Mouse (Mus musculus): ENCODE data around the gene Clps. TPM values are rescaled to one million over a fixed set of nuclear protein-coding genes. Genes with fewer than 3 reads are reported as not detected.

Clps gene
- not detected in 2 replicates for polyA plus RNA-seq (2015; fragmentation: Nextera tagmentation; extraction: Ambion mirVana)

- Histone ChIP-seq H3K27me3 (replicated peaks; ENCODE audit: control insufficient read depth, insufficient read depth, low read length) (no peaks in the 10 kb centered on the region), H3K4me1 (ENCODE audit: control insufficient read depth, insufficient read depth, low read depth, low read length) (no peaks in the 10 kb centered on the region; the same call in 1 of the 2 replicates), H3K4me2 (ENCODE audit: low read length) (no peak within 1 kb of the TSS), H3K36me3 (ENCODE audit: control insufficient read depth, insufficient read depth, low read length) (no peaks in the 10 kb centered on the region), H3K4me3 (ENCODE audit: low read length) (no peak within 1 kb of the TSS), H3K9ac (ENCODE audit: low read depth, low read length) (no peak within 1 kb of the TSS), H3K27ac (ENCODE audit: low read depth, low read length) (no peak within 1 kb of the TSS), H3K9me3 (ENCODE audit: control insufficient read depth, low read length) (no peaks in the 10 kb centered on the region)
- ATAC-seq, result no peak
- 94% methylated on average over 4 of the region's 4 CpGs for WGBS
Measured at GRCm38 (mm10) chr17:28560598-28560997, at the start of gene Clps. Clps (minus strand) TSS chr17:28560766.

- no peak for ATAC-seq
- Histone ChIP-seq H3K36me3 (ENCODE audit: control insufficient read depth, insufficient read depth, low read length) (peaks cover 10% of the 10 kb centered on the region), H3K9ac (ENCODE audit: low read depth, low read length) (no peak overlapping the region), H3K4me1 (ENCODE audit: control insufficient read depth, insufficient read depth, low read depth, low read length) (no peaks in the 10 kb centered on the region), H3K27me3 (replicated peaks; ENCODE audit: control insufficient read depth, insufficient read depth, low read length) (no peaks in the 10 kb centered on the region), H3K9me3 (ENCODE audit: control insufficient read depth, low read length) (no peaks in the 10 kb centered on the region), H3K4me3 (ENCODE audit: low read length) (no peak overlapping the region), H3K4me2 (ENCODE audit: low read length) (no peak overlapping the region), H3K27ac (ENCODE audit: low read depth, low read length) (no peak overlapping the region)
- WGBS, result 87% methylated on average over 3 of the region's 3 CpGs
Measured at GRCm38 (mm10) chr17:28609543-28609942, 49.0 kb upstream of the Clps start.

GRCm38 (mm10) chr17:28601557-28602250, 41.1 kb upstream of the Clps start:
- 83% methylated on average over 9 of the region's 9 CpGs for WGBS
- no peak overlapping the region for H3K27ac ChIP-seq (ENCODE audit: low read depth, low read length)
- H3K9ac ChIP-seq (ENCODE audit: low read depth, low read length), result no peak overlapping the region
- H3K27me3 ChIP-seq (replicated peaks; ENCODE audit: control insufficient read depth, insufficient read depth, low read length), result no peaks in the 10 kb centered on the region
- ATAC-seq, result no peak
- H3K4me3 ChIP-seq (ENCODE audit: low read length), result no peak overlapping the region
- no peaks in the 10 kb centered on the region for H3K4me1 ChIP-seq (ENCODE audit: control insufficient read depth, insufficient read depth, low read depth, low read length)
- no peaks in the 10 kb centered on the region for H3K9me3 ChIP-seq (ENCODE audit: control insufficient read depth, low read length)
- H3K36me3 ChIP-seq (ENCODE audit: control insufficient read depth, insufficient read depth, low read length), result peaks cover 51% of the 10 kb centered on the region
- no peak overlapping the region for H3K4me2 ChIP-seq (ENCODE audit: low read length)

- H3K36me3 ChIP-seq (ENCODE audit: control insufficient read depth, insufficient read depth, low read length), result peaks cover 57% of the 10 kb centered on the region
- H3K27ac ChIP-seq (ENCODE audit: low read depth, low read length), result no peak overlapping the region
- ATAC-seq, result no peak
- WGBS, result 94% methylated on average over 5 of the region's 5 CpGs
- H3K9ac ChIP-seq (ENCODE audit: low read depth, low read length), result no peak overlapping the region
- H3K4me1 ChIP-seq (ENCODE audit: control insufficient read depth, insufficient read depth, low read depth, low read length), result no peaks in the 10 kb centered on the region
- no peak overlapping the region for H3K4me2 ChIP-seq (ENCODE audit: low read length)
- H3K9me3 ChIP-seq (ENCODE audit: control insufficient read depth, low read length), result no peaks in the 10 kb centered on the region
- H3K4me3 ChIP-seq (ENCODE audit: low read length), result no peak overlapping the region
- no peaks in the 10 kb centered on the region for H3K27me3 ChIP-seq (replicated peaks; ENCODE audit: control insufficient read depth, insufficient read depth, low read length)
Measured at GRCm38 (mm10) chr17:28600780-28601179, 40.2 kb upstream of the Clps start.

GRCm38 (mm10) chr17:28593965-28594364, 33.4 kb upstream of the Clps start:
- Histone ChIP-seq H3K27ac (ENCODE audit: low read depth, low read length) (no peak overlapping the region), H3K27me3 (replicated peaks; ENCODE audit: control insufficient read depth, insufficient read depth, low read length) (no peaks in the 10 kb centered on the region), H3K4me2 (ENCODE audit: low read length) (no peak overlapping the region), H3K4me3 (ENCODE audit: low read length) (no peak overlapping the region), H3K36me3 (ENCODE audit: control insufficient read depth, insufficient read depth, low read length) (peaks cover 43% of the 10 kb centered on the region), H3K4me1 (ENCODE audit: control insufficient read depth, insufficient read depth, low read depth, low read length) (no peaks in the 10 kb centered on the region), H3K9me3 (ENCODE audit: control insufficient read depth, low read length) (no peaks in the 10 kb centered on the region), H3K9ac (ENCODE audit: low read depth, low read length) (no peak overlapping the region)
- no peak for ATAC-seq
- 70% methylated on average over 4 of the region's 4 CpGs for WGBS

GRCm38 (mm10) chr17:28592998-28593397, 32.4 kb upstream of the Clps start:
- no peak overlapping the region for H3K4me2 ChIP-seq (ENCODE audit: low read length)
- no peak overlapping the region for H3K27ac ChIP-seq (ENCODE audit: low read depth, low read length)
- peaks cover 42% of the 10 kb centered on the region for H3K36me3 ChIP-seq (ENCODE audit: control insufficient read depth, insufficient read depth, low read length)
- H3K27me3 ChIP-seq (replicated peaks; ENCODE audit: control insufficient read depth, insufficient read depth, low read length), result no peaks in the 10 kb centered on the region
- H3K9ac ChIP-seq (ENCODE audit: low read depth, low read length), result no peak overlapping the region
- no peak; the same call in 1 of the 2 replicates for ATAC-seq
- no peak overlapping the region for H3K4me3 ChIP-seq (ENCODE audit: low read length)
- 20% methylated on average over 4 of the region's 4 CpGs for WGBS
- H3K9me3 ChIP-seq (ENCODE audit: control insufficient read depth, low read length), result no peaks in the 10 kb centered on the region
- H3K4me1 ChIP-seq (ENCODE audit: control insufficient read depth, insufficient read depth, low read depth, low read length), result no peaks in the 10 kb centered on the region

- Histone ChIP-seq H3K27ac (ENCODE audit: low read depth, low read length) (no peak overlapping the region), H3K4me2 (ENCODE audit: low read length) (no peak overlapping the region), H3K9ac (ENCODE audit: low read depth, low read length) (no peak overlapping the region), H3K9me3 (ENCODE audit: control insufficient read depth, low read length) (no peaks in the 10 kb centered on the region), H3K27me3 (replicated peaks; ENCODE audit: control insufficient read depth, insufficient read depth, low read length) (no peaks in the 10 kb centered on the region), H3K36me3 (ENCODE audit: control insufficient read depth, insufficient read depth, low read length) (peaks cover 32% of the 10 kb centered on the region), H3K4me1 (ENCODE audit: control insufficient read depth, insufficient read depth, low read depth, low read length) (no peaks in the 10 kb centered on the region), H3K4me3 (ENCODE audit: low read length) (no peak overlapping the region)
- WGBS, result 97% methylated on average over 5 of the region's 5 CpGs
- ATAC-seq, result no peak
Measured at GRCm38 (mm10) chr17:28591476-28591875, 30.9 kb upstream of the Clps start.

- H3K4me1 ChIP-seq (ENCODE audit: control insufficient read depth, insufficient read depth, low read depth, low read length), result no peaks in the 10 kb centered on the region
- H3K9ac ChIP-seq (ENCODE audit: low read depth, low read length), result no peak overlapping the region
- no peak overlapping the region for H3K27ac ChIP-seq (ENCODE audit: low read depth, low read length)
- H3K4me3 ChIP-seq (ENCODE audit: low read length), result no peak overlapping the region
- 88% methylated on average over 3 of the region's 3 CpGs for WGBS
- H3K4me2 ChIP-seq (ENCODE audit: low read length), result no peak overlapping the region
- H3K36me3 ChIP-seq (ENCODE audit: control insufficient read depth, insufficient read depth, low read length), result peaks cover 27% of the 10 kb centered on the region
- no peaks in the 10 kb centered on the region for H3K27me3 ChIP-seq (replicated peaks; ENCODE audit: control insufficient read depth, insufficient read depth, low read length)
- no peaks in the 10 kb centered on the region for H3K9me3 ChIP-seq (ENCODE audit: control insufficient read depth, low read length)
- no peak for ATAC-seq
Measured at GRCm38 (mm10) chr17:28590596-28590995, 30.0 kb upstream of the Clps start.

- H3K4me3 ChIP-seq (ENCODE audit: low read length), result no peak overlapping the region
- H3K9me3 ChIP-seq (ENCODE audit: control insufficient read depth, low read length), result no peaks in the 10 kb centered on the region
- no peak overlapping the region for H3K27ac ChIP-seq (ENCODE audit: low read depth, low read length)
- 71% methylated on average over 2 of the region's 2 CpGs for WGBS
- no peak overlapping the region for H3K4me2 ChIP-seq (ENCODE audit: low read length)
- peaks cover 24% of the 10 kb centered on the region for H3K36me3 ChIP-seq (ENCODE audit: control insufficient read depth, insufficient read depth, low read length)
- no peak for ATAC-seq
- H3K27me3 ChIP-seq (replicated peaks; ENCODE audit: control insufficient read depth, insufficient read depth, low read length), result no peaks in the 10 kb centered on the region
- no peaks in the 10 kb centered on the region for H3K4me1 ChIP-seq (ENCODE audit: control insufficient read depth, insufficient read depth, low read depth, low read length)
- no peak overlapping the region for H3K9ac ChIP-seq (ENCODE audit: low read depth, low read length)
Measured at GRCm38 (mm10) chr17:28588591-28588990, 28.0 kb upstream of the Clps start.

Measured in hindbrain, embryonic 16.5 days (tissue).